Mouse (Mus musculus) lung, postnatal 10 days (tissue): ENCODE data around the gene Bspry.
A peak's percentile ranks its signal among the peaks of the same experiment; 100 is the strongest.
"Not testable (repeated sequence)": the region's sequence is repeated elsewhere in the genome, so short reads cannot be mapped to it uniquely, and the experiment has no call there.

ENCODE experiments used
- DNase-seq: peaks from one replicate; pipeline ENCODE4 v3.0.0; 2021

Bspry gene

DNA sequence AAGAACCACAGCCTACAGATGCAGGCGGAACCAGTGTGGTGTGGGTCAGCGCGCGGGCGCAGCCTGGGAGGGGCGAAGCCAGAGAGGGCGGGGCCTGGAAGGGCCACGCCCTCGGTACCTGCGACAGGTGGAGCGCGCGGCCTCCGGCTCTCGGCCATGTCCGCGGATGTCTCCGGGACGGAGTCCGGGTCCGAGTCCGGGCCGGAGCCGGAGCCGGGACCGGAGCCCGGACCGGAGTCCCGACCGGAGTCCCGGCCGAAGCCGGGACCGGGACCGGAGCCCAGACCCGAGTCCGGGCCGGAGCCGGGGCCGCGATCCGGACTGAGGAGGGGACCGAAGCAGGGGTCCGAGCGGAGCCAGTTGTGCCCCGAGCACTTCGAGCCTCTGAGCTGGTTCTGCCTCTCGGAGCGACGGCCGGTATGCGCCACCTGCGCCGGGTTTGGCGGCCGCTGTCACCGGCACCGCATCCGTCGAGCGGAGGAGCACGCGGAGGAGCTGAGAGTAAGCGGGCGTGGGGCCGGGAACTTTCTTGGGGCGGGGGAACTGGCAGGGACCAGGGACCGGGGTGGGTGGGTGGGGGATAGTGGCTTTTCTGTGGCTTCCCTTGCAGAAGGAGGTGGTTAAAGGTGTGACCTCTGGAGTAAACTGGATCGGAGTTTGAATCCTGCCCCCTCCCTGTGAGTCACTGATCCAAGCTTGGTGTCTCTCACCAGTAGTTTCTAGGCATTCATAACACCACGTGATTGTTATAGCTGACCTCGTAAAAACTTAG, at the start of gene Bspry:
TSS of gene Bspry (plus strand) at position 117 of the 772 bp plus-strand sequence.
- DNase-seq = peak; percentile 62

DNA sequence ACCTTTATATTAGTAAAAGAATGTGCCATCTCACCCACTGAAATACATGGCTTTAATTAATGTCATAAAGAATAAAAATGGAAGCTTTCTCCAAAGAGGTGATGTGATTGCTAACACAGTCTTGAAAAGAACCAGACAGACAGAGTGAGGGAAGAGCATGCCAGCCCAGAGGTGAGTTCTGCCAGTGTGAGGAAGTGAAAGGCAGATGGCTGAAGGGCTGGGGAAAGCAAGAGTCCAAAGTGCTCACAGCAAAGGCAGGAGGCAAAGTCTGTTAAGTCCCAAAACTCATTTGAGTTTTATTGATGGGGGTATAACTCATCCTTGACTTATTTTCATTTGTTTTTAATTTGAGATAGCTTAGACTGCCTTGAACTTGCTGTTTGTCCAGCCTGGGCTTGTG, 49.2 kb upstream of the Bspry start:
- no peak for DNase-seq

DNA sequence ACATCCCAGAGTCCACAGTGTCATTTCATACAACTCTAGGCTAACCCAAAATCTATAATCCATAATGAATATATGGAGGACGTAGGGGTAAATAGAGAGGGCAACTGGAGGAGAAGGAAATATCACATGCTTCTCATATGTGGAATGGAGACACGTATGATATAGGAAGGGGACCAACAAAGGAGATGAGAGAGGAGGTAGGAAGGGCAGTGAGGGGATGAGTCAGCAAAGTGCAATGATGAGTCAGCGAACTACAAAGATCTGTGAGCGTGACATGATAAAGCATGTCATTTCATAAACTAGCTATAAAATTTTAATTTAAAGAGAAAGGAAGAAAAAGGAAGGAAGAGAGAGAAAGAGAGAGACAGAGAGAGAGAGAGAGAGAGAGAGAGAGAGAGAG, 48.3 kb upstream of the Bspry start:
- no peak for DNase-seq

DNA sequence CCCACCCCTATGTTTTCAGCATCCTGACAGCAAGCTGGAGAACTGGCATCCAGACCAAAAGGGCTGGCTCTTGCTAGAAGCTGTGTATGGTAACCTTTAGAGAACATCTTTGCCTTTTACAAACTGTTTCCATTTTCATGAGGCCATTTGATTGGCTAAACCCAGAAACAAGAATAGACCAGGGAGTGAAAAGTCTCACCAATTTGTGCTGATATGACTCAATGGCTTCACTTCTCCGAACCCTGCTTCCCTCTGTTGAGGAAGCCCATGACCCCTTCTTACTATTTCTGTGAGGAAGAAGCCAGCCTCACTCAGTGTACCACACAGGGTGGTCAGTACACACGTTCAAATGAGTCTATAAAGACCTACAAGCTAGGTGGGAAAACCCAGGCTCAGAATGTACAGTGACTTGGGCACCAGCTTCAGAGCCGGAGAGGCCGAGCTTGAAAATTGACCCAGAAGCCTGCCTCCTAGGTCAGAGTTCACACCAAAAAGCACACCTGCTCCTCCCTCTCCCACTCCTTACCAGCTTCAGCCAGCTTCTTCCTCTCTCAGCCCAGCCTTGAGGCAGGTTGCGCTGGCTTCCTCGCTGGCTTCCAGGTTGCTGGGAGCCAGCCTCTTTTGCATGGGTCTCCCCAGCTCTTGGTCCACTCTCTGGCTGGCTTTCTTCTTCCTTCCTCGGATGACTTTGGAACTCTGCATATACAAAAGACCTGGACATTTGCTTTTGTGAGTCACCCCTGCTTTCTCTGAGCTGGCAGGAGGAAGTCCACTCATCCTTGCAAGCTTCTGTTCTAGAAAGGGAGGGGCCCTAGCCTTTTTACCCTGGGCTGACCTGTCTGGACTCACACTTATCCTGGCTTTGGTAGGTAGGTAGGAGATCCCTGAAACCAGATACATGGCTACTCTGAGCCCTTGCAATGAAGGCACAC, 45.6 kb upstream of the Bspry start:
- DNase-seq = no peak

DNA sequence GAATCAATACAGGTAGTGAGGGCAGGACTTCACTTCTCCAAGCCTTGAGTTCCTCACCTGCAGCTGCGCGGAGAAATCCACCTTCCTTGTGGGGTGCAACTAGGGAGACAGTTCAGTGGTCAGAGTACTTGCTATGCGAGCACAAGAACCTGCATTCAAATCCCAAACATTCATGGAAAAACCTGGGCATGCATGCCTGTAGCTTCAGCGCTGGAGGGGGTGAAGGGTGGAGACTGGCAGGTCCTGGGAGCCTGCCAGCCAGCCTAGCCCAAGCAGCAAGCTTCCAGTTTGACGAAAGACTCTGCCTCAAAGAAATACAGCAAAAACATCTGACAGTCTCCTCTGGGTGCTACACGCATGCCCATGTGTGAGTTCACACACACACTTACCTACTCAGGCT, 44.8 kb upstream of the Bspry start, which contains the start of gene Rnf183:
TSS of gene Rnf183 (minus strand) at position 172 of the 400 bp plus-strand sequence.
- DNase-seq = no peak

DNA sequence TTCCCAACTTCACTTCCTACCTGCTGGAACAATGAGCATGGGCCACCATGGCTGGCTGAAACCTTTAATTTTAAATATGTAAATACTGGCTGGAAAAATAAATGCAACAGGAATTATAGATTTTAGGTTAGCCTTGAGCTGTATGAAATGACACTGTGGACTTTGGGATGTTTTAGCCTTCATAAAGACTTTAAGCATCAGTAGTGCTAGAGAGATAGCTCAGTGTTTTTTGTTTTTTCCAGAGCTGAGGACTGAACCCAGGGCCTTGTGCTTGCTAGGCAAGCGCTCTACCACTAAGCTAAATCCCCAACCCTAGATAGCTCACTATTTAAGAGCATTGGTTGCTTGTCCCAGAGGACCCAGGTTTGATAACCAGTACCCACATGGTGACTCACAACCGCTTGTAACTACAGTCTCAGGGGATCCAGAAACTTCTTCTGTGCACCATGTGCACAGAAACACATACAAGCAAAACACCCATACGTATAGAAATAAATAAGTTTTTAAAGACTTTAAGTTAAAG, 42.5 kb upstream of the Bspry start:
- no peak for DNase-seq

DNA sequence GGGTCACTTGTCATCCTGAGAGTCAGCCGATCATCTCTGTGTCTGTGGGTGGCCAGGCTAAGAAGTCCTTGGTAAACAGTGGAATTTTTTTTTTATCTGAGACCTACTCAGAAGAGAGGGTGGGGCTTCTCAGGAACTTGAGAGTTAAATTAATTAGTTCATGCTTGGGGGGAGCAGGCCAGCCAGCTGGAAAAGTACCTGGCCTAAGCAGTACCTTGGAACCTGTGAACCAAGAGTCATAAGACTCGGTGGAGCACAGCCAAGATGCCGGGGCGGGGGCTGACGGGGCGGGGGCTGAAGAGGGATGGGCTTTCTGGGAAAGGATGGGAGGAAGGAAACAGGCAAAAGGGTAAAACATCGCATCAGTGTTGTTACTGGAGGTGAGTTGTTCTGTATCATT, 42.0 kb upstream of the Bspry start:
- DNase-seq = no peak

DNA sequence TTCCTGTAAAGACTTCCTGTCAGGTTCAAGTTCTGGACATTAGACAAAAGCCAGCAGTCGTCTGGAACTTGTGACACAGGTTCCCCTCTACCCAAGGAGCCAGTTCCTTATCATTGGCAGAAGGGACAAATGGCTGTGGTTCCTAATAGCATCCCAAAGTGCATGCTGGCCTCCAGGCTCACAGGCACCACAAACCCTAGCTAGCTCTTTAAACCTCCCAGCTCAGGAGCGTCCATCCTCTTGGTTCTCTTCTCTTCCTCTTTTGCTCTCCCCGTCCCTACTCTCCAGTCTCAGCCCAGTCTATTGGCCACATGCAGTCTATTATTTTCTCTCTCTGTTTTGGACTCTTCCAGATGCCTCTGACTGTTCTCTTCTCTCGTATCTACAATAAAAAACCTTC, 40.1 kb upstream of the Bspry start:
- no peak for DNase-seq

DNA sequence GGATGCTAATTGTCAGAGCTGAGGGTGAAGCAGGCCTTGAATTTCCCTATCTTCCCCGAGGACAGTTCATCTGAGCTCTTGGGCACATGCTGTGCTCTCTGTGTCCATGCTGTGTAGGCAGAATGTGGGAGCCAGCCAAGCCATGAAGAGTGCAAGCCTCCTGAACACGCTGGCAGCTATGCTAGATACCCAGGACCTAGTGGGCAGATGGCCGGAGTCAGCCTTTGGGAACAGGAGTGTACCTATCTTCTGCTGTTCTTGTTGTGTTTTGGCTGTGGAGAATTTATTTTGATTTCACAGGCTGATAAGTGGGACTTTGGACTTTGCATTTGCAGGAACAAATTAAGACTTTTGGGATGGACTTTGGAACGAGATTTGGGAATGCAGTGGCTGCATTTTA, 39.3 kb upstream of the Bspry start:
- no peak for DNase-seq

DNA sequence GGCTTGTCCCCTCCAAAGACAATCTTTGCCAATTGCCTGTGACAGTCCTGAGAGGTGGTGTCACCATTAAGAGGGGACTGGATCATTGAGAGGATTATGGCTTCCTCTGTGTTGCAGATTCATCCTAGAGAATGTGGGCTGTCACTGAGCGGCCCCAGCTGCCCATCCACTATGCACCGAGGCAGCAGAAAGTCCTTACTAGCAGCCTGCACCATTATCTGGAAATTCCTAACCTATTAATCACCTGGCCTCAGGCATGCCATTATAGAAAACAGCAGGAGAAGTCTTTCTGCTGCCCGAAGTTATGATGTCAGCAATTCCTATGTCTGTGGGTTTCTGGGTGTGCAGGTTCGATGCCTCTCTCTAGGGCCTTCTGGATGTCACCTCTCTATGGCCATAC, 38.9 kb upstream of the Bspry start:
- no peak for DNase-seq

DNA sequence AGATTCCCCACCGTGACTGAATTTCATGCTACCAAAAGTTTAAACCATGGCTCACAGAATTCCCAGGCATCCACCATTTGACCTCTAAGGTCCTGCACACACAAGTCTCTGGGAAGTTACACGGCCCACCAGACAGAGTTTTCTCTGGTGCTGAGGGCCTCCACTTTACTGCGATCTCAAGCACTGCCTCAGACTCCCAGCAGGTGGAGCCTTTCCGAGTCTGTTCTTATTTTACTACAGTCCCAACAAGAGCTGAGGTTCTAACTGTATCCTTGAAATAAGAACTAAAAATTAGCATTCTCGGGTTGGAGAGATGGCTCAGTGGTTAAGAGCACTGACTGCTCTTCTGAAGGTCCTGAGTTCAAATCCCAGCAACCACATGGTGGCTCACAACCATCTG, 24.9 kb upstream of the Bspry start:
- DNase-seq = peak; percentile 68

DNA sequence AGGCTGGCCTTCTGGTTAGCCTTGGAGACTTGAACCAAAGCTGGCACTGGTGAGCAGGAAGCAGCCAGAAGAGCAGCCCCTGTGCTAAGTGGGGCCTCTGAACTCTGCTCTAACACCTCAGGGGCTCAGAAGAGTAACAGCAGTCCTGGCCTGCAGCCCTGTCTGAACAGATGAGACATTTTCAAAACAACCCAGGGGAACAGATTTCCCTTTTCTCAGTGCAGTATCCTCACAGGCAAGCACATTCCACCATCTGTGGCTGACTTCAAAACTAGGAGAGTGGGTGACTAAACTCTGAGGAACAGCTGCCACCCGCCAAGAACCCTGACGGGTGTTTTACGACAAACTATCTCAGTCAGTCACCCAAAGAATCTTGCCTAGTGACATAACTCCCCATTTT, 20.8 kb upstream of the Bspry start:
- DNase-seq = peak; percentile 38

DNA sequence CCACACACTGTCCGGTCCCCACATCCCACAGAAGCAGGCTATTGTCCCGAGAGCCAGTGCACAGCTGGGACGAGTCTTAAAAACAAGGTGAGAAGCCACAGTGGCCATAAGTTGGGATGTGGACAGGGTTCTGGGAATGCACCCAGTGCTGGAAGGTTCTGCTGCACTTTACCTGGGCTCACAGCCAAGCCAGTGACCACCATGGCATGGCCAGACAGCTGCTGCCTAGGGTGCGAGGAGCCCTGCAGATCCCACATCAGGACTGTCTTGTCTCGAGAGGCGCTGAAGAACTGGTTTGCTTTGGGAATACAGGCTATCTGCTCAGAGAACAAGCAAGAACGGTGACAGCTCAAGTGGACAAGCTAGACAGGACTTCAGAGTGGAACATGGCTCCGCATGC, 19.5 kb upstream of the Bspry start:
- DNase-seq = no peak

DNA sequence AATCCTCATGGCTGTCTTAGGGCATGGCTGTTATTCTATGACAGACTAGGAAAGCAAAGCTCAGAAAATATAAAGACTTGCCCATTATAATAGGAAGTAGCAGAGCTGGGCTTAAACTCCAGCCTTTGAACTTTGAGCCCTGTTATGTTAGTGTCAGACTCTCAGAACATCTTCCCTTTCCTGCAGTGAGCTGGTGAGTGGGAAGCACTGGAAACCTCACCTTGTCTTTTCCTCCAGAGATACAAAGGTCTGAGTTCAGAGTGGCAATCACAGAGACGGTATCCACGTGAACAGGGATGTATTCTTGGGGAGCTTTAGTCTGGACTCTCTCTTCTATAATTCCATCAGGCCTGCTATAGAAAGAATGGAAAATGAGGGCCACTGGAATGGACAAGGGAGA, 16.7 kb upstream of the Bspry start:
- no peak for DNase-seq

DNA sequence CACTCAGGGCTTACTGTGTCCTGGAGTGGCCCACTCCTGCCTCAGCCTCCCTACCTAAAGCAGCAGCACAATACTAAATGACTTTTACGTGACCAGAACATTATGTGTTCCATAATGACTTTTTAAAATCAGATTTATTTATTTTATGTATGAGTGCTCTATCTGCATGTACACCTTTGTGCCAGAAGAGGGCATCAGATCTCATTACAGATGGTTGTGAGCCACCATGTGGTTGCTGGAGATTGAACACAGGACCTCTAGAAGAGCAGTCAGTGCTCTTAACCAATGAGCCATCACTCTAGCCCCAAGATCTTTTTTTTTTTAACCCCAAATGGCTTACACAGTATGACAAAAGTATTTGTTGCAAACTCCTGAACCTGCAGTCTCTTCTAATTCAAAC, 11.7 kb upstream of the Bspry start:
- DNase-seq = no peak

DNA sequence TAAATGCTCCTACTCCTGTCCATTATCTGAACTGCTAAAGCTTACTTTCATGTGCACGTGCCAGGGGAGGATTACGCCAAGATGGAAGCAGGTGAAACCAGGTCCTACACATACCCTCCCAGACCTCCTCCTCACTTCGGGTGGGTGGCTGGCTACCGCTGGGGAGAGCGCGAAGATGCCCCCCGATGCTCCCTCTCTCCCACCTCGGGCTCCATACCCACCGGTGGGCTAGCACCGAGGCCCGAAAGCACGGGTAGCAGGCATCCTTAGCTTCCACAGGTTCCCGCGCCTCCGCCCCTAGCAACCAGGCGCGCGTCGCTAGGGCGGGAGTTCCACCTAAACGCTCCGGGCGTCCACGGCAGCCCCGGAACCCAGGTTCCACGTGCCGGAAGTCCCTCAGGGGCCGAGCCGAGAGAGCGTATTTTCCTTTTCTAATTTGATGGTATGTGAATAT, 9.2 kb upstream of the Bspry start, which contains the start of gene Wdr31:
TSS of gene Wdr31 (minus strand) at position 299 of the 454 bp plus-strand sequence.
- DNase-seq = peak; percentile 87

DNA sequence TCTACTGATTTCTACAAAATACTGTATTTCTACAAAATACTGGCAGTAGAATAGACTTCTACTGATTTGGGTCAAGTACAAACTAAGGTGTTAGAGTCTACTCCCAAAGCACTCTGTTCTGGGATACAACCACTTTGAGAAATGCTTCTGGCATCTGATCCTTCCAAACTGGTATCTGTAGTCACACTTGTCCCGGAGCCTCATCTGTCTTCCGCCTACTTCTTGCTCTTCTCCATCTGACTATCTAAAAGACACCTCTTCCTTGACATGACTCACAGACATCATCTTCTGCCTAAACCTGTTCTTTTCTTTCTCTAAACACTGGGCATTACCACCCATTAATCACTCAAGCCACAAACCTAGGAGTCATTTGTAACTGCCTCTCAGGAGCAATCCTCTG, 7.8 kb upstream of the Bspry start:
- DNase-seq = no peak

DNA sequence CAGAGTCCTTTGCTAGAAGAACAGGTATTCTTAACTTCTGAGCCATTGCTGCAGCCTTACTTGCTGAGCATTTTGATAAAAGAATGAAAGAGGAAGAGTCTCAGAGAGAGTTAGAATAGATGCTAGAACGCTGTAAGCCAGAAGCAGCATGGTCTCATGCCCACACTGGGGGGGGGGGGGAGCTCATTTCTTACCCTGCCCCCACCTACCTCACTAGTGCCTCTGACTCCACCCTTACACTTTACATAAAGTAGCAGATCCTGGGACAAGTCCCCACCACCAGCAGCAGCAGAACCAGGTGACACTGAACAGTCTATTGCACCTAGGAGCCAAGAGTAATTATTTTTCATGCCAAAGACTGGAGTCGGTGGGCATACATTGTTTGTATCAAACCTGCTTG, 4.7 kb upstream of the Bspry start:
- DNase-seq = no peak

DNA sequence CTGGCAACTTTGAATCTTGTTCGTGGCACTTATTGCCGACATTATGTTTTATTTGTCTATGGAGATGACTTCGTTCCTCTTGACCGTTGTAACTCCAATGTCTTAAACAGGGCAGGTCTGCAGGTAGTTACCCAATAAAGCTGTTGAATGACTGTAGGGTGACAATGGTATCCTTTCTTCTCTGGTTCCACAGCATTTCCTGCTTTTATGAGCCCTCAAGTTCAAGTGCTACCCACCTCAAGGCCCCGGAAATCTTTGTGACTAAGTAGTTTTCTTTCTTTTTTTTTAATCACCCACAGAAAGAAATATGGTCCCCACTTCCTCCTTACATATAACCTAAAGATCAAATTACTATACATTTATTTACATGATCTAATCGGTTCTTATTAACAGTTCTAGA, 4.1 kb upstream of the Bspry start:
- DNase-seq = no peak

DNA sequence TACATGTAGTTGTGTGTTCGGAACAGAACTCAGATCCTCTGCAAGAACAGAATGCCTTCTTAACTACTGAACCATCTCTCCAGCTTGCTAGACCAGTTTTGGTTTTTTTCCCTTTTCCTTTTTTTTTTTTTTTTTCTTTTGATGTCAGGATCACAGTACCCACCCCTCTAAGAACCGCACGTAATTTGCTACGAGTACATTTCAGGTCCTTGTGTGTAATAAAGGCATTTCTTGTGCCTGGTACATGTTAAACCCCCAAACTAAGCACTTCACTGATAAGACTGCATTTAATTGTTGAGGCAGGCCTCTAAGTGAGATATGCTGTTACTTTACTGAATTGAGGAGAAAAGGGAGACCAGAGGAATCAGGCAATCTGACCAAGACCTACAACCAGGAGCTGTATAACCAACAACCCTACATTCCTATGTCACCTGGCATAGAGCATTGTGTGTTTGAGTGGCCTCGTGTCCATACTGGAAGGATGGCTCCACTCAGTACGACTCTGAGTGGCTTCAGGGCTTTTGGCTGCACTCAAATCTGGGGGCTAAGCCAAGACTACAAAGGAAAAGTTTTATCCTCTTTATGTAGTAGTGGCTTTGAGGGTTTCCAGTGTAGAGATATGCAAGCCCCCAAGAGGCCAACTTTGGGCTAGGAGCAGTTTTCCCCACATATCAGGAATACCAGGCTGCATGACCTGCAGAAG, 2.2 kb upstream of the Bspry start:
- peak; percentile 32 for DNase-seq

DNA sequence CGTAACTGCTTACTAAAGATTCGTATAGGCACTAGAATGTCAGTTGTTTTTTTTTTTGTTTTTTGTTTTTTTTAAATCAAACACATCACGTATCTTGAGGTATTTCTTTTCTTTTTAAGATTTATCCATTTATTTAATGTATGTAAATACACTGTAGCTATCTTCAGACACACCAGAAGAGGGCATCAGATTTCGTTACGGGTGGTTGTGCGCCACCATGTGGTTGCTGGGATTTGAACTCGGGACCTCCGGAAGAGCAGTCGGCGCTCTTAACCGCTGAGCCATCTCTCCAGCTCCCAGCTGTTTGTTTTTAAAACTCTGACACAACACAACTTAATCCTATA, 288 bp upstream of the Bspry start:
- DNase-seq = not testable (repeated sequence)

DNA sequence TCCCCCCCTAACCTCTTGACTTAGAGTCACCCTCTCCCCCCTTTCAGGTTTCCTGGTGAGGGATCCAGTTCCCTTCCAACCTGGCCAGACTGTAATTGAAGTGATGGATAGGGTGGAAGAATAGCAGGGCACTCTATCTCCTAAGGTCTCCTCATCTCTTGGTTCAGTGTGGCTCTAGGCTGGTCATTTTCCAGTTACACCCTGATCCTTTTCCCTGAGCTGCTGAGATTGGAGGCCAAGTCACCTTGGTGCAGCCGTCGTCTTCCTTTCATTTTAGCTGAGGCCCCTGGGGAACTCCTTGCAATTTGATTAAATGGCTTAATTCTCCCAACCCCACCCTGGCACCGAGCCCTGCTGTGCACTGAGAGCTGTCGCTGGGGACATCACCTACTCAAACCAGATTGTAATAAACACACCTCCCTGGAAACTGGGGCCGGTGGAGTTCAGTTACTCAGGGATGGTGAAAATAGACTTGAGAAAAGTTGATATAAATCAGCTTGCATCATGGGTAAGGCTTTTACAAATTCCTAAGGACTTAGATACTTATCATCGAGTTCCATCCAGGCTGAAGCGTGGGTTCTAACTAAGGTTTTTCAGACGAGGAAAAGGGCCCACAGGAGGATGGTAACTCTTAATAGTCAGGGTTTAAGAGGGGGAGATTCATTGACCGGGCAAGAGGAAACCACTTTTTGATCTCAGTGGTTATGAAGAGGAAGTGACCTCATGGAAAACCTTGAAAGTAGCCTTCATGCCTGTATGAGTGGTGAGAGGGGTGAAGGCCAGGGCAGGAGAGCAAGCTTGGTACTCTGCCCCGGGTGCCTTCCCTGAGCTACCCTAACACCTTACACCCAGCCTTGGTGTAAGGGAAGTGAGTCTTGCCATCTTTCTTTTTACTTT, 1.1 kb downstream of the Bspry start:
- DNase-seq = no peak
